In the genomic region with DNA sequence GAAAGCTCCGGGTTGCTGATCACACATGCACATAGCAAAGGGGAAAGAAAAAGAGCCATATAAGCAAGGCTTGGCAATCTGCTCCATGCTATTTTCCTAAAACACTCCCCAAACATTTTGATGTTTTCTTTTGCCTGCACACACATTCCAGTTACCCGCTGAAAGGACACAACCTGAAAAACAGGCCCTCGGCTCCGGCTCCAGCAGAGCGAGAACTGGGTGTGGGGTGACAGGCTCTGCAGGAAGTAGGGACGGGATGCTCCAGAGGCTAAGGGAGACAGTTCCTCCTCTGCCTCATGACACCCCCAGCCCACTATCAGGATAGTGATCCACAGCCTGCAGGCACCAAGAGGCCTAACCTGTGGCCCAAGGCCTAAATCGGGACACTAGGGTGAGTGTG, we compare ENCODE assay signal across 16 mouse cellular contexts. TPM values are rescaled to one million over a fixed set of nuclear protein-coding genes. Genes with fewer than 3 reads are reported as not detected.
A peak's percentile ranks its signal among the peaks of the same experiment; 100 is the strongest.
DNase-seq lines count a peak whose midpoint lies in the region; ATAC-seq and TF ChIP-seq lines count a peak whose summit lies in the region.
"Had no signal": no experiment of that assay in that cellular context is flagged by ENCODE, and none has a peak within 500 bp of the region (broad histone marks: within the 10 kb centered on the region; RNA-seq: fewer than 3 reads in every experiment).

No protein-coding gene starts in this region.

- no peaks in the 10 kb centered on the region for H3K27me3 ChIP-seq in forebrain, embryonic 15.5 days
- H3K27me3 ChIP-seq in forebrain, postnatal 0 days (ENCODE audit: insufficient read depth, low read length) = no peaks in the 10 kb centered on the region
- H3K27me3 ChIP-seq: liver, embryonic 13.5 days; midbrain, embryonic 15.5 days had no signal

- no peaks in the 10 kb centered on the region for H3K9me3 ChIP-seq in forebrain, embryonic 15.5 days
- no peaks in the 10 kb centered on the region for H3K9me3 ChIP-seq in forebrain, postnatal 0 days (ENCODE audit: low read length)
- H3K9me3 ChIP-seq: G1E; liver, embryonic 13.5 days; midbrain, embryonic 15.5 days had no signal

- no peak for DNase-seq in forebrain, postnatal 0 days
- peak; percentile 80 for DNase-seq in urinary bladder, postnatal 14 days (ENCODE audit: low spot score)
- no peak for DNase-seq in urinary bladder, adult 2 months (ENCODE audit: low spot score)
- DNase-seq in kidney, postnatal 4 days = peak; percentile 59 to 74
- DNase-seq in left cerebral cortex, adult 18-20 months (ENCODE audit: low spot score in 2 of 2) = no peak
- DNase-seq in adrenal gland, postnatal 10 days = no peak
- no peak for DNase-seq in thymus, postnatal 25 days
- DNase-seq: adrenal gland, postnatal 36 days; heart, adult 2 months; heart, postnatal 10 days; liver, embryonic 13.5 days; right cerebral cortex, postnatal 14 days; thymus, postnatal 36 days had no signal

- H3K27ac ChIP-seq in forebrain, embryonic 15.5 days (replicated peaks) = peak overlapping the region; percentile 39
- H3K27ac ChIP-seq in forebrain, postnatal 0 days (ENCODE audit: low read depth, low read length) = no peak overlapping the region
- H3K27ac ChIP-seq: heart, adult 2 months; liver, embryonic 13.5 days; midbrain, embryonic 15.5 days had no signal

- H3K4me3 ChIP-seq in forebrain, embryonic 15.5 days = no peak overlapping the region
- no peak overlapping the region for H3K4me3 ChIP-seq in forebrain, postnatal 0 days (ENCODE audit: low read depth, low read length)
- H3K4me3 ChIP-seq: heart, adult 2 months; liver, embryonic 13.5 days; midbrain, embryonic 15.5 days had no signal

- H3K36me3 ChIP-seq in forebrain, embryonic 15.5 days = 0 out of 2 replicates have a peak, but pooled peaks cover 3% of the 10 kb centered on the region
- H3K36me3 ChIP-seq in forebrain, postnatal 0 days (ENCODE audit: insufficient read depth) = no peaks in the 10 kb centered on the region; the same call in 1 of the 2 replicates
- H3K36me3 ChIP-seq: midbrain, embryonic 15.5 days had no signal

- 81% methylated on average over 7 of the region's 7 CpGs for whole genome bisulfite sequencing in forebrain, embryonic 15.5 days
- WGBS in forebrain, postnatal 0 days = 68% methylated on average over 7 of the region's 7 CpGs

- no peak for ATAC-seq in forebrain, embryonic 15.5 days (replicated peaks)
- ATAC-seq in forebrain, postnatal 0 days = no peak
- ATAC-seq: midbrain, embryonic 15.5 days had no signal

- TF ChIP-seq CTCF in forebrain, postnatal 0 days (IDR thresholded peaks at IDR 0.05; ENCODE audit: low read depth) = no peak

- peaks cover 71% of the 10 kb centered on the region for H3K4me1 ChIP-seq in forebrain, embryonic 15.5 days
- H3K4me1 ChIP-seq in forebrain, postnatal 0 days (ENCODE audit: insufficient read depth) = no peaks in the 10 kb centered on the region

- H3K4me2 ChIP-seq in forebrain, embryonic 15.5 days (replicated peaks) = no peak overlapping the region
- H3K4me2 ChIP-seq in forebrain, postnatal 0 days (ENCODE audit: low read depth) = no peak overlapping the region
- H3K4me2 ChIP-seq: liver, embryonic 13.5 days; midbrain, embryonic 15.5 days had no signal

- no peak overlapping the region for H3K9ac ChIP-seq in forebrain, embryonic 15.5 days (replicated peaks)
- H3K9ac ChIP-seq in forebrain, postnatal 0 days = no peak overlapping the region
- H3K9ac ChIP-seq: liver, embryonic 13.5 days; midbrain, embryonic 15.5 days had no signal

RNA-seq across cellular contexts. Expression of a gene that starts 32.3 kb away (rescaled TPM):
- polyA plus RNA-seq in forebrain, embryonic 15.5 days (2015; fragmentation: Nextera tagmentation; extraction: Ambion mirVana) = 25.3 and 27.1 TPM in 2 replicates
- total RNA-seq in forebrain, postnatal 0 days (2014; rRNA removed) = 81.4 and 107 TPM in 2 replicates
- polyA plus RNA-seq in forebrain, postnatal 0 days (2015; fragmentation: Nextera tagmentation; extraction: Ambion mirVana) = 9.8 and 18.5 TPM in 2 replicates
- 44.7 and 47.1 TPM in 2 replicates for polyA plus RNA-seq in urinary bladder, adult 2 months (2012; rRNA removed)
- total RNA-seq in left cerebral cortex, adult 18-20 months (2021) = 100 to 1,000 TPM; 119 to 127 TPM
- total RNA-seq in adrenal gland, postnatal 10 days (2021) = 100 to 1,000 TPM; 149 to 152 TPM

Comparison
In these comparisons a context has a peak if more than half of its experiments do, and no peak if none do; other contexts are left out.
1. DNase-seq: peak in urinary bladder, postnatal 14 days (single experiment) and kidney, postnatal 4 days (2 of 2); none in forebrain, postnatal 0 days (single experiment), urinary bladder, adult 2 months (single experiment), left cerebral cortex, adult 18-20 months (0 of 2), adrenal gland, postnatal 10 days (single experiment) and thymus, postnatal 25 days (single experiment).